Mouse (Mus musculus): ENCODE results near the gene Rnf111.

- no peak for TF ChIP-seq CTCF (IDR thresholded peaks at IDR 0.05)
- no peak for TF ChIP-seq EP300 (IDR thresholded peaks at IDR 0.05)
Measured at GRCm38 (mm10) chr9:70485840-70486239, 17.7 kb downstream of the Rnf111 start.

All from lung, postnatal 0 days (tissue).